Mouse (Mus musculus) cortical plate, adult 2 months (tissue): Measurements from ENCODE around the gene Dnajb12. TPM values are rescaled to one million over a fixed set of nuclear protein-coding genes. Genes with fewer than 3 reads are reported as not detected.
A peak's percentile ranks its signal among the peaks of the same experiment; 100 is the strongest.

Source experiments
- H3K27ac ChIP-seq: fragments of 200-500 bp; 2 replicates; pipeline ENCODE4 v1.5.1; 2012; ENCODE audit warnings: low read length, control low read depth, inconsistent platforms; ENCODE audit not compliant: insufficient read depth
- H3K4me1 ChIP-seq: fragments of 200-500 bp; 2 replicates; pipeline ENCODE4 v1.6.1; 2011; ENCODE audit warnings: low read length; ENCODE audit not compliant: control insufficient read depth, insufficient read depth
- H3K4me3 ChIP-seq: fragments of 200-500 bp; 2 replicates; pipeline ENCODE4 v1.5.1; 2011; ENCODE audit warnings: mild to moderate bottlenecking, low read length, control low read depth; ENCODE audit not compliant: insufficient read depth
- CTCF ChIP-seq: fragments of 200-500 bp; IDR thresholded peaks from 2 replicates; pipeline ENCODE4 v1.5.1; 2011; ENCODE audit warnings: mild to moderate bottlenecking, control low read depth, low read length; ENCODE audit not compliant: insufficient read depth; ENCODE audit errors: extremely low read depth
- POLR2A ChIP-seq: fragments of 200-500 bp; IDR thresholded peaks from 2 replicates; pipeline ENCODE4 v1.6.1; 2011; ENCODE audit warnings: mild to moderate bottlenecking, low read length, control low read depth; ENCODE audit not compliant: insufficient read depth; ENCODE audit errors: extremely low read depth
- polyA plus RNA-seq: library from polyadenylated mRNA; depleted of rRNA; stranded (reverse); fragments of >200 nt; gene quantifications from 2 replicates; pipeline ENCODE4 v1.2.3, GENCODE M21; 2012

Dnajb12 gene
- polyA plus RNA-seq, 1 experiment: 45.0 TPM

DNA sequence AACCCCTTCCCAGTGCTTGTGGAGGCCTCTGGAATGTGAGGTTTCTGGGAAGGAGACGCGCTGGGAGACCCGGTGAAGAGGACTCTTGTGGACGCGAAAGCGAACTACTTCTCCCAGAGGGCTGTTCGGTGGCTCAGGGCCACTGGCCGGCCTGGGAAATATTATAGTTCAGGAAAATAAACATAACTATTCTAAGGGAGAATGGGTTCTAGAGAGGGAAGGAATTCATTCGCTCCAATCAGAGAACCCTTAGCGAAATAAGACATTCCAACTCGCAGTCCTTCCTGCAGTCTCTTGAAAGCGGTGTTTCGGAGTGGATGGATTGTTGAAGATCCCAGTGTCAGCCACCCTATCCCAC, 652 bp downstream of the Dnajb12 start:
- no peak for TF ChIP-seq CTCF
- TF ChIP-seq POLR2A: no peak
- Histone ChIP-seq H3K4me3 (peak overlapping the region; percentile 59), H3K4me1 (no peaks in the 10 kb centered on the region; the same call in 1 of the 2 replicates), H3K27ac (peak overlapping the region; percentile 97)

DNA sequence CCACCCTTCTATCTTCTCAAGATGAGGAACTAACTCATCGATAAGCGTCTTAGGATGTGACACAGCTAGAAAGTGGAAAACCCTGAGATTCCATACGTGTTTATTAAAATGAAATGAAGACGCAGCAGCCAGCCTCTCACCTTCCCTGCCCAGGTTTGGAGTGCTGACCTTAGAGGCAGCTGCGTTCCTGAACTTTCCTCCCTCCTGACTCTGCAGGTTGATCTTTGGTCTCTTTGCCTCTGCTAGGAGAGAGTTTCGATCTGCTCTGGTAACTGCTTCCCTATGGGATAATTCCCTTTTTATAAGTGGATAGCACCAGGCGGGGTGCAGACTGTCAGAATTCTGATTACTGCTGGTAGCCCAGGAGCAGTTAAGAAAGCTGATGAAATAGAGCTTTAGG, 1.5 kb downstream of the Dnajb12 start:
- Histone ChIP-seq H3K27ac (no peak overlapping the region), H3K4me3 (no peak overlapping the region; the same call in 1 of the 2 replicates), H3K4me1 (no peaks in the 10 kb centered on the region; the same call in none of the 2 replicates)
- TF ChIP-seq CTCF: no peak

DNA sequence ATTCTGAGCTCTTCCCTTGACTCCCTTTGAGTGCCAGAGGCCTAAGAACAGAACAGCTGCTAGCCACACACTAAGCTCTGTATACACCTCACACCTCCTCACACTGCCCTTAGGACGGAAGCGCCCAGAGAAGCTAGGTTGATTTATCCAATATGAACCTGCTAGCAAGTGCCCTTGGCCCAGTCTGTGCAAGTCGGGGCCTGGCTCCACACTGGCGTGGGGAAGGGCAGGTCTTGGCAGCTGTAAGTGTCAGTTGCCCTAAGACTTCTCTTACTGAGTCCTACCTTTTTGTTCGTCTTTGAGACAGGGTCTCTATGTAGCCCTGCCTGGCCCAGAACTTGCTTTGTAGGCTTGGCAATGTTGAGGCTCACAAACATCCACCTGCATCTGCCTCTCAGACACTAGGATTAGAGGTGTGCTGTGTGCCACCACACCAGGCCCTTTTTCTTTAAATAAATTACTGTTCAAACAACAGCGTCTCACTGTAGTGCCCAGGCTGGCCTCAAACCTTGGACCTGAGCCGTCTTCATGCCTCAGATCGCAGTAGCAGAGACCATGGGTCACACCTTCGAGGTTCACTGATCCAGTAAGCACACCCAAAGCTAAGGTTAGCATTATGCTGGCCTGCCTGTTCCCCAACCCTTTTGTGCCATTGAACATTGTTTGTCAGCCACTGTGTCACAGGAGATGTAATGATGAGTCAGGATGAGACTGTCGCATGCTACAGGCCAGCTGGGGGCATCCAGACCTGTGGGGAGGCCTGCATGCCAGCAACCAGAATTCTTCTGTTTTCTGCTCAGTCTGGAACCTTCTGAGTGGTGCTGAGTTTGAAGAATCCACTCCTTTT, 5.2 kb downstream of the Dnajb12 start:
- H3K4me1 ChIP-seq: no peaks in the 10 kb centered on the region; the same call in none of the 2 replicates
- TF ChIP-seq CTCF (no peak), POLR2A (no peak)
- no peak overlapping the region for H3K27ac ChIP-seq
- H3K4me3 ChIP-seq: no peak overlapping the region

DNA sequence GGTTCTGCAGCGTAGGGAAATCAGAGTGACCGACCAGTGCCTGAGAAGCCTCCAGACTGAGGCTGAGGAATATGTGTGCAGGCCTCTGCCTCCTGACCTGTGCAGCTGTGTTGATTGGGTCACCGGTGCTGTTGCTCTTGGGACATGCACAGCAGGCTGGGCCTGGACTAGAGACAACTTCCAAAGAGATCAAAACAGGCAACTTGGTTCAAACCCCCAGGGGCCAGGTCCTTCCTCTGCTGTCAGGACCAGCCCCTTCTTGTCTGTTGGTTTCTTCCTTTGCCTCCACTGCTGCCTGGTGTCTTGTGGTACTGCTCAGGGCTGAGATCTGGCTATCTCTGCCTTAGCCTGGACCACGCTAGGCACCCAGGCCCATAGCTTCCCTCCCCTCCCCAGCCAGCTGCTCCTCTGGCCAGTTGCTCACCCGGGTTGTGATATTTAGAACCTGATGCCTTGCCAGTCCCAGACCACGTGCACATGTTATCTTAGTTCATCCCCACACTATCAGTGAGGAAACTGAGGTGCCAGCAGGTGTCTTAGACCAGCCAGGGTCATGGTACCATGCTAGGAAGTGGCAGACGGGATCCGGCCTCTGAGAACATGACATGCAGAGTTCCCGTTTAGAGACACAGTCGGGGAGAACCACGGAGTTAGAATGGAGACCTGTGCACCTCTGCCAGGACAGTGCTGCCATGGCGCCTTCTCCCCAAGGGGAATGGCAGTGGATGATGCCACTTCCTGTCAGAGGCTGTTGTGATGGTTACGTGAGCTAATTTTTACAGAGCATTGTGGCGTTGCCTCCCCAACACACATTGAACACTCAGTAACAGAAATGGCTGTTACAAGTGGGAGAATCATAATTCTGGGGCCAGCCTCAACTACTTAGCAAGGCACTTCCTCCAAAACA, 6.1 kb downstream of the Dnajb12 start:
- no peak overlapping the region for H3K4me3 ChIP-seq
- no peak overlapping the region for H3K27ac ChIP-seq
- no peaks in the 10 kb centered on the region; the same call in none of the 2 replicates for H3K4me1 ChIP-seq
- no peak for TF ChIP-seq POLR2A
- no peak for TF ChIP-seq CTCF

DNA sequence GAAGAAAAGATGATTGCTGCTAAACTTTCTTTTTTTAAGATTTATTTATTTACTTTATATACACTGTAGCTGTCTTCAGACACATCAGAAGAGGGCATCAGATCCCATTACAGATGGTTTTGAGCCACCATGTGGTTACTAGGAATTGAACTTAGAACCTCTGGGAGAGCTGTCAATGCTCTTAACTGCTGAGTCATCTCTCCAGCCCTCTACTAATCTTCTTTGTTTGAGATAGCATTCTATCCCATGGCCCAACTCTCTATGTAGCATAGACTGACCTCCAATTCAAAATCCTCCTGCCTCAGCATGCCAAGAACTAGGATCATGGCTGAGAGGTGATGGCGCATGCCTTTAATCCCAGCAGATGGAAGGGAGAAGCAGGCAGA, 6.7 kb downstream of the Dnajb12 start:
- no peaks in the 10 kb centered on the region; the same call in none of the 2 replicates for H3K4me1 ChIP-seq
- no peak overlapping the region for H3K4me3 ChIP-seq
- no peak overlapping the region for H3K27ac ChIP-seq
- no peak for TF ChIP-seq CTCF
- no peak for TF ChIP-seq POLR2A

DNA sequence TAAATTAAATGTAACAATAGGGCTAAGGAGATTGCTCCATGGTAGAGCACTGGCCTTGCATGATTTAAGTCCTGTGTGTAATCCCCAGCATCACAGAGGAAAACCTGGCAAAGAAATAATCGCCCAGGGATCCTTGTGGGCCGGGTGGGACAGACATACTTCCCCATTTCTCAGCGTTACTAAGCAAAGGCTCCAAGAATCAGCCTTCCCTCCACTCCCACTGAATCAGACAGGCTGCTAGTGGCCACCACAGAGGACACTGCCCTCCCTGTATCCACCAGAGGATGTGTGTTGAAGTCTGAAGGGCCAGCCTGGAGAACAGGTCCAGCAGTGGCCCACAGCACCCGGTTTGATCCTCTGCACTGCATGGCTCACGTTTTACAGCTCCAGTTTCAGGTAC, 8.1 kb downstream of the Dnajb12 start:
- Histone ChIP-seq H3K27ac (no peak overlapping the region), H3K4me1 (no peaks in the 10 kb centered on the region; the same call in none of the 2 replicates), H3K4me3 (no peak overlapping the region)
- TF ChIP-seq POLR2A (no peak), CTCF (no peak)

DNA sequence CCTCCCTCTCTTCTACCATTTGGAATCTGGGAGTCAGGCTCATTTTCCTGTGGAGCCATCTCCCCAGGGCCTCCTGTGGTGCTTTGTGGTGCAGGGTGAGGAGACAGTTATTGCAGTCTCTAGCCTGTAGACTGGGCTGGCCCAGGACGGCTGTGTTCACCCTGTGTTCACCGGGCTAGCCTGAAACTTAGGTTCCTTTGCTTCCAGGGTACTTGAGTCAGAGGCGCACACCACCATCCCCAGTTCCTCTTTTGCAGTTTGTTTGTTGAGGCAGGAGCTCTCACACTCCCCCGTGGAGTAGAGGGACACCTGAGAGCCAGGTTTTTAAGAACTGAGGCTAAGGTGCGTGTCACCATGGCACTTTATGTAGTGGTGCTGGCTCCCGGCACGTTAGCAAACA, 10.0 kb downstream of the Dnajb12 start:
- Histone ChIP-seq H3K27ac (no peak overlapping the region), H3K4me3 (no peak overlapping the region), H3K4me1 (no peaks in the 10 kb centered on the region; the same call in none of the 2 replicates)
- TF ChIP-seq POLR2A (no peak), CTCF (no peak)

DNA sequence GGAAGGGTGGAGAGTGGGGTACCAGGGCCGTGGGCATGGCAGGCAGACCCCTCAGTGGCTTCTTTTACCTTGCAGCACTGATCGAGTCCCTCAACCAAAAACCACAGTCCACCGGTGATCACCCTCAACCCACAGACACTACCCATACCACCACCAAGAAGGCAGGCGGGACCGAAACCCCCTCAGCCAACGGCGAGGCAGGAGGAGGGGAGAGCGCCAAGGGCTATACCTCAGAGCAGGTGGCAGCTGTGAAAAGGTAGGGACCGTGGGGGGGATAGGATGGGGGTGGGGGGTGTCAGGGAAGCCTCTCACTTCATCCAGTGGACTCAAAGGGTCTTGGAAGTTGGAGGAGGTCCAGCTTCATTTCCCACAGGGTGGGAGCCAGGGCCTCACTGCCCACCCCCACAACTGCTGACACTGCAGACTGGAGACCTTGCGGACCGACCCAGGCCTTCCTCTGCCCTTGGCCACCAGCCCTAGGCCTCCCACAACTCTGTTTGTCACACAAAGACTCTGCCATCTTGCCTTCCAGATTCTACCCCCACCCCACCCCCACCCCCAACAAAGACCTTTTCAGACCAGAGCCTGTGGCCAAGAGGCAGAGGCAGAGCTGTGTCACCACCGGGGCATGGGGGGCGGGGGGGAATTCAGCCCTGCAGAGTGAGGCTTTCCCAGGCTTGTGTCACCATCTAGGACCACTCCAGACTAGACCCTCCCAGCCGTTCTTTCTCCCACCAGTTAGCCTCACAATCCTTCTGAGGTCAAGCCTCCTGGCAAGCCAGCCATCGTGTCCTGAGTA, 10.8 kb downstream of the Dnajb12 start:
- Histone ChIP-seq H3K27ac (peak overlapping the region; percentile 87; the same call in 1 of the 2 replicates), H3K4me1 (peaks cover 1% of the 10 kb centered on the region; the same call in 1 of the 2 replicates), H3K4me3 (no peak overlapping the region)
- TF ChIP-seq POLR2A: no peak
- no peak for TF ChIP-seq CTCF

DNA sequence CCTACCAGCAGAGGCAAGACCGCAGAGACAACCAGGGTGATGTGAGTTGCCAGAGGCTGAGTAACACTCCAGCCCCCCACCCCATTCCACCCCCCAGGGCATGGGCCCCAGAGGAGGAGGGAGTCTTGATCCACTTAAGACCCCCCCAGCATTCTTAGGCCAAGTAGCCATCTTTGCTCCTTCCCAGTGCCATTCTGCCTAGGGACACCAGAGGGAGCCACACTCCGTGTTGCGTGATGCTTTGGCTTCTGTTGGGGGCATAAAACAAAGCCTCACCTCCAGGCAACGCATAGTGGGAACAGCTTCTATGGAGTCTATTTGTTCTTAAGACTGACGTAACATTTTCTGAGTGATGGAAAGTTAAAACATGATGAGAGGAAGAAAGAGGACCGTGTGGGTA, 13.6 kb downstream of the Dnajb12 start:
- TF ChIP-seq CTCF (peak; percentile 100), POLR2A (no peak)
- peaks cover 12% of the 10 kb centered on the region for H3K4me1 ChIP-seq
- H3K4me3 ChIP-seq: no peak overlapping the region
- H3K27ac ChIP-seq: no peak overlapping the region
